Mouse (Mus musculus) heart, adult 2 months (tissue): ENCODE measurements around the gene Hnrnpul2. TPM values are rescaled to one million over a fixed set of nuclear protein-coding genes. Genes with fewer than 3 reads are reported as not detected.

Source experiments
- DNase-seq, 2 experiments: peaks; one replicate each; pipeline ENCODE4 v3.0.0; 2021
- H3K27ac ChIP-seq: fragments of 200-600 bp; 2 replicates; pipeline ENCODE4 v1.8.1; 2022
- H3K27me3 ChIP-seq: fragments of 200-500 bp; 2 replicates; pipeline ENCODE4 v1.6.1; 2012; ENCODE audit warnings: mild to moderate bottlenecking, low read length, inconsistent platforms, mixed read lengths; ENCODE audit not compliant: control insufficient read depth, insufficient read depth
- H3K36me3 ChIP-seq: fragments of 200-500 bp; 2 replicates; pipeline ENCODE4 v1.6.1; 2012; ENCODE audit warnings: low read length, inconsistent platforms; ENCODE audit not compliant: control insufficient read depth, insufficient read depth
- H3K4me1 ChIP-seq: fragments of 200-500 bp; 2 replicates; pipeline ENCODE4 v1.6.1; 2011; ENCODE audit warnings: low read length; ENCODE audit not compliant: control insufficient read depth, insufficient read depth
- H3K4me3 ChIP-seq: fragments of 200-600 bp; 2 replicates; pipeline ENCODE4 v1.8.1; 2022
- H3K79me2 ChIP-seq: fragments of 200-500 bp; replicated peaks from 2 replicates; pipeline ENCODE4 v1.6.1; 2012; ENCODE audit warnings: mild to moderate bottlenecking, inconsistent platforms, low read length, moderate library complexity, mixed read lengths; ENCODE audit not compliant: control insufficient read depth, insufficient read depth
- H3K9ac ChIP-seq: fragments of 200-500 bp; 2 replicates; pipeline ENCODE4 v1.6.1; 2012; ENCODE audit warnings: low read depth, mild to moderate bottlenecking, control low read depth, inconsistent platforms, low read length, mixed read lengths
- CTCF ChIP-seq: fragments of 200-600 bp; IDR thresholded peaks from 2 replicates; pipeline ENCODE4 v1.8.1; 2022; ENCODE audit warnings: antibody characterized with exemption, mild to moderate bottlenecking, moderate library complexity
- EP300 ChIP-seq: fragments of 200-500 bp; IDR thresholded peaks from 2 replicates; pipeline ENCODE4 v1.6.1; 2011; ENCODE audit warnings: low read depth, low read length, control low read depth; ENCODE audit not compliant: insufficient read depth
- POLR2A ChIP-seq: fragments of 200-500 bp; IDR thresholded peaks from 2 replicates; pipeline ENCODE4 v1.6.1; 2011; ENCODE audit warnings: mild to moderate bottlenecking, low read depth, low read length, control low read depth; ENCODE audit not compliant: insufficient read depth
- WGBS: fragments of 180-500 bp; shearing (Covaris S2); methylation state at CpG from one replicate; pipeline ENCODE4 v1.1.7; 2018; 5-methylcytosine and 5-hydroxymethylcytosine counted together
- intact Hi-C: fragments of 180-260 bp; cut with DNase I; formaldehyde crosslinking; loops from one replicate; pipeline ENCODE4 v1.15.1; 2025
- polyA plus RNA-seq: library from polyadenylated mRNA; depleted of rRNA; stranded (reverse); fragments of >200 nt; gene quantifications from 2 replicates; pipeline ENCODE4 v1.2.3, GENCODE M21; 2012
- total RNA-seq, 2 experiments: library from RNA; stranded (reverse); gene quantifications; 2 replicates each; pipeline ENCODE4 v1.2.3; 2021

Hnrnpul2 gene
- total and polyA plus RNA-seq, 3 experiments = 12.4 to 47.5 (median 44.7) TPM

DNA sequence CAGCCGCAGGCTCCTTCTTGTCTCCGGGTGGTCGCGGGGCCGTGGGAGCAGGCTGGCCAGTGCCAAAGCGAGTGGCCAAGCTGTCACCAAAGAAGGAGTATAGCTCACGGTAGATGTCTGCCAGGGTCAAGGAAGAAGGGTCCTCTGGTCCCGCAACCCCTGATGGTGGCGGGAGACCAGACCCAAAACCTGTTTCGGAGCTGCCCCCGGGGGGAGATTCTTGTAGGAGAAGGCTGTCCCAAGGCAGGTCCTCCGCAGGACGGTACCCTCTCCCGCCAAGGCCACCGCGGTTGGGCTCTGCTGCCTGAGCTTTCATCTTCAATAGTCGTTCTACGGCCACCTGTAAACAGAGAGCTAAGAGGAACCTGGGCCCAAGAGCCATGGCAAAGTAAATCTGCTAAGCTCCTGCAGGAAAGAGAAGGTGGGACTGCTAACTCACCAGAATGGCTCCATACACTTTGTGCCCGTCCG, 44.8 kb upstream of the Hnrnpul2 start:
- H3K9ac ChIP-seq = peak overlapping the region; percentile 96
- intact Hi-C loops = loop anchor here (2.0 to 5.0 kb wide), 3 partner anchors 18 to 42 kb away; partner anchors contain the start of genes Nxf1, Polr2g and Ttc9c

GRCm38 (mm10) chr19:8786008-8786781, 33.6 kb upstream of the Hnrnpul2 start, which contains the start of gene Taf6l:
TSS of gene Taf6l (minus strand) at chr19:8786417.
- Histone ChIP-seq H3K27me3 (no peaks in the 10 kb centered on the region), H3K27ac (peak within 1 kb of the TSS; percentile 67), H3K4me1 (no peaks in the 10 kb centered on the region), H3K9ac (peak within 1 kb of the TSS; percentile 84), H3K36me3 (no peaks in the 10 kb centered on the region), H3K79me2 (no peaks in the 10 kb centered on the region), H3K4me3 (peak within 1 kb of the TSS; percentile 84)
- intact Hi-C loops = no loop called here
- peak; percentile 68 for TF ChIP-seq CTCF
- 0 out of 2 replicates have a peak, but pooled peaks have one; percentile 60 for TF ChIP-seq EP300
- TF ChIP-seq POLR2A = no peak
- peak; percentile 89 to 95 for DNase-seq
- under 1% methylated on average over 32 of the region's 32 CpGs for WGBS

More for the DNA sequence above, 44.8 kb upstream of the Hnrnpul2 start:
- Histone ChIP-seq H3K36me3 (peaks cover 9% of the 10 kb centered on the region), H3K27me3 (no peaks in the 10 kb centered on the region), H3K79me2 (peaks cover 1% of the 10 kb centered on the region; the same call in 1 of the 2 replicates), H3K4me3 (peak overlapping the region; percentile 83), H3K27ac (peak overlapping the region; percentile 90), H3K4me1 (peaks cover 11% of the 10 kb centered on the region)
- WGBS = 3% methylated on average over 20 of the region's 20 CpGs
- TF ChIP-seq EP300 (no peak), CTCF (no peak), POLR2A (no peak)
- DNase-seq = no peak

GRCm38 (mm10) chr19:8788521-8788920, 31.3 kb upstream of the Hnrnpul2 start:
- WGBS = 51% methylated on average over 3 of the region's 3 CpGs
- TF ChIP-seq POLR2A = no peak
- no peak for TF ChIP-seq CTCF
- TF ChIP-seq EP300 = no peak
- no peaks in the 10 kb centered on the region for H3K4me1 ChIP-seq
- no peak overlapping the region for H3K4me3 ChIP-seq
- no peak overlapping the region for H3K27ac ChIP-seq
- DNase-seq = no peak
- no peaks in the 10 kb centered on the region for H3K27me3 ChIP-seq
- no peaks in the 10 kb centered on the region for H3K79me2 ChIP-seq
- intact Hi-C loops = no loop called here
- no peak overlapping the region for H3K9ac ChIP-seq
- no peaks in the 10 kb centered on the region for H3K36me3 ChIP-seq

GRCm38 (mm10) chr19:8789171-8789570, 30.6 kb upstream of the Hnrnpul2 start:
- Histone ChIP-seq H3K4me1 (no peaks in the 10 kb centered on the region), H3K27ac (no peak overlapping the region), H3K79me2 (no peaks in the 10 kb centered on the region), H3K9ac (no peak overlapping the region), H3K27me3 (no peaks in the 10 kb centered on the region), H3K4me3 (no peak overlapping the region), H3K36me3 (no peaks in the 10 kb centered on the region)
- DNase-seq = no peak
- WGBS = 47% methylated on average over 1 of the region's 1 CpGs
- TF ChIP-seq POLR2A = no peak
- no peak for TF ChIP-seq EP300
- TF ChIP-seq CTCF = no peak
- intact Hi-C loops = no loop called here

GRCm38 (mm10) chr19:8790171-8790570, 29.6 kb upstream of the Hnrnpul2 start:
- DNase-seq = no peak
- 75% methylated on average over 7 of the region's 7 CpGs for WGBS
- intact Hi-C loops = no loop called here
- TF ChIP-seq EP300 (no peak), CTCF (no peak), POLR2A (no peak)
- H3K79me2 ChIP-seq = no peaks in the 10 kb centered on the region
- H3K27me3 ChIP-seq = no peaks in the 10 kb centered on the region
- H3K36me3 ChIP-seq = no peaks in the 10 kb centered on the region
- H3K27ac ChIP-seq = no peak overlapping the region
- no peaks in the 10 kb centered on the region for H3K4me1 ChIP-seq
- no peak overlapping the region for H3K4me3 ChIP-seq
- H3K9ac ChIP-seq = no peak overlapping the region
